Mouse (Mus musculus) cortical plate, adult 2 months (tissue): Measurements from ENCODE around the gene Syce2.

Experiments
- CTCF ChIP-seq: fragments of 200-500 bp; IDR thresholded peaks from 2 replicates; pipeline ENCODE4 v1.5.1; 2011; ENCODE audit warnings: mild to moderate bottlenecking, control low read depth, low read length; ENCODE audit not compliant: insufficient read depth; ENCODE audit errors: extremely low read depth
- POLR2A ChIP-seq: fragments of 200-500 bp; IDR thresholded peaks from 2 replicates; pipeline ENCODE4 v1.6.1; 2011; ENCODE audit warnings: mild to moderate bottlenecking, low read length, control low read depth; ENCODE audit not compliant: insufficient read depth; ENCODE audit errors: extremely low read depth

GRCm38 (mm10) chr8:84912391-84912790 is 40.5 kb downstream of the Syce2 start:
- TF ChIP-seq CTCF (no peak), POLR2A (no peak)
